ENCODE assay signal across 9 mouse cellular contexts in the genomic region with DNA sequence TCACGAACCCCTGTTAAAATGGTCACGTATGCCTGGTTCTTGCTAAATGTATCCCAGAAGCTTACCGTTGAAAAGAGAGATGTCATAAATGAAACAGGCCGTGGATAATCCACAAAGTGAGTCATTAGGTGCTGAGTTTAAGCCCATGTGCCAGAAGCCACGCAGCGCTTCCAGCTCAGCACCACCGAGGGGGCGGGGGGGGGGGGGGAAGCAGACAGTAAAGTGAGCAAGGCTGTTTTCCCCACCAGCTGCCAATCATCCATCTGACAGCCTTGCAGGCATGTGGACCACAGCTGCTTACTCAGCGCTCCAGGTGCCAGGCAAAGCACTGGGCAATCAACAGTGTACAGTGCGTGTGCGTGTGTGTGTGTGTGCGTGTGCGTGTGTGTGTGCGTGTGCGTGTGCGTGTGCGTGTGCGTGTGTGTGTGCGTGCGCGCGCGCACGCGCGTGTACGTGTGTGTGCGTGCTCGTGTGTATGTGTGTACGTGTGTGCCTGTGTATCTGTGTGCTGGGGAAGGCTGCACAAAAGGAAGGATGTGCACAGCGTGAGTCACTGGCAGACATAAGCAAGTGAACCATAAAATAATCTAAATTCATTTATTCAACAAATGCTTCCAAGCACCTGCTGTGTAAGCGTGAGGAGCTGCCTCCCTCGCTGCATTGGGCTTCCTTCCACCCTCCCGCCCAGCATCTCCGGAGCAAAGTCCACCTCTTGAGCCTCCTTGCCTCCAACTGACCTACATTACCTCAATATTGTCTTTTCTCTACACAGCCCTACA. TPM values are rescaled to one million over a fixed set of nuclear protein-coding genes. Genes with fewer than 3 reads are reported as not detected.
DNase-seq lines count a peak whose midpoint lies in the region; ATAC-seq and TF ChIP-seq lines count a peak whose summit lies in the region.
"Had no signal": no experiment of that assay in that cellular context is flagged by ENCODE, and none has a peak within 500 bp of the region (broad histone marks: within the 10 kb centered on the region; RNA-seq: fewer than 3 reads in every experiment).

No protein-coding gene starts in this region.

- peak overlapping the region; percentile 40 for H3K4me2 ChIP-seq in heart, embryonic 14.5 days (ENCODE audit: low read length)
- H3K4me2 ChIP-seq in embryonic facial prominence, embryonic 15.5 days (replicated peaks) = peak overlapping the region; percentile 39
- H3K4me2 ChIP-seq: liver, embryonic 15.5 days had no signal

- no peaks in the 10 kb centered on the region for H3K9me3 ChIP-seq in heart, embryonic 14.5 days (ENCODE audit: control insufficient read depth, low read length)
- H3K9me3 ChIP-seq in ES-Bruce4 (replicated peaks; ENCODE audit: control insufficient read depth, insufficient read depth, low read length, poor library complexity, severe bottlenecking) = no peaks in the 10 kb centered on the region
- no peaks in the 10 kb centered on the region for H3K9me3 ChIP-seq in embryonic facial prominence, embryonic 15.5 days (replicated peaks)
- H3K9me3 ChIP-seq: liver, embryonic 15.5 days had no signal

- ATAC-seq in heart, embryonic 14.5 days (ENCODE audit: insufficient number of reproducible peaks, insufficient read depth, low FRiP score, low read depth) = no peak
- ATAC-seq in embryonic facial prominence, embryonic 15.5 days (ENCODE audit: insufficient number of reproducible peaks, low FRiP score, low TSS enrichment, low read depth) = peak; percentile 29

- no peak for DNase-seq in heart, adult 11 months
- peak; percentile 12 to 35 for DNase-seq in kidney, postnatal 36 days
- no peak for DNase-seq in thymus, postnatal 36 days
- no peak for DNase-seq in adrenal gland, postnatal 25 days
- DNase-seq in heart, adult 2 months = no peak

- TF ChIP-seq CTCF in ES-Bruce4 (IDR thresholded peaks at IDR 0.05; ENCODE audit: low read depth, low read length) = no peak
- no peak for TF ChIP-seq CTCF in heart, adult 2 months (IDR thresholded peaks at IDR 0.05)

- H3K79me2 ChIP-seq in heart, adult 2 months (replicated peaks; ENCODE audit: control insufficient read depth, insufficient read depth, low read length) = no peaks in the 10 kb centered on the region

- no peak overlapping the region for H3K27ac ChIP-seq in heart, embryonic 14.5 days (replicated peaks in 1 of 2; ENCODE audit: control insufficient read depth in 1 of 2, insufficient read depth in 1 of 2, low read depth in 2 of 2, low read length in 2 of 2)
- H3K27ac ChIP-seq in ES-Bruce4 (ENCODE audit: insufficient read depth, low read length) = no peak overlapping the region
- no peak overlapping the region for H3K27ac ChIP-seq in embryonic facial prominence, embryonic 15.5 days (replicated peaks)
- H3K27ac ChIP-seq in heart, adult 2 months = no peak overlapping the region
- H3K27ac ChIP-seq: liver, embryonic 15.5 days had no signal

- H3K9ac ChIP-seq in heart, embryonic 14.5 days (ENCODE audit: low read length) = no peak overlapping the region
- H3K9ac ChIP-seq in ES-Bruce4 (ENCODE audit: low read depth, poor library complexity, severe bottlenecking) = no peak overlapping the region
- no peak overlapping the region for H3K9ac ChIP-seq in embryonic facial prominence, embryonic 15.5 days
- no peak overlapping the region for H3K9ac ChIP-seq in heart, adult 2 months (ENCODE audit: low read depth, low read length)
- H3K9ac ChIP-seq: liver, embryonic 15.5 days had no signal

- H3K4me3 ChIP-seq in heart, embryonic 14.5 days (ENCODE audit: control insufficient read depth in 1 of 2, insufficient read depth in 1 of 2, low read depth in 1 of 2, low read length in 2 of 2) = no peak overlapping the region
- peak overlapping the region; percentile 1; the same call in 1 of the 2 replicates for H3K4me3 ChIP-seq in ES-Bruce4 (ENCODE audit: low read depth, low read length)
- no peak overlapping the region for H3K4me3 ChIP-seq in embryonic facial prominence, embryonic 15.5 days (replicated peaks)
- H3K4me3 ChIP-seq in heart, adult 2 months = no peak overlapping the region
- H3K4me3 ChIP-seq: liver, embryonic 15.5 days had no signal

- no peak for TF ChIP-seq EP300 in ES-Bruce4 (IDR thresholded peaks at IDR 0.05; ENCODE audit: insufficient read depth, low read depth, low read length)
- no peak for TF ChIP-seq EP300 in heart, adult 2 months (IDR thresholded peaks at IDR 0.05; ENCODE audit: insufficient read depth, low read depth, low read length)

- intact Hi-C loops in heart, adult 2 months (cut with DNase I) = loop anchor here (1.0 to 10.0 kb wide), 3 partner anchors 114 to 772 kb away; no protein-coding TSS in a partner anchor

- TF ChIP-seq POLR2A in ES-Bruce4 (IDR thresholded peaks at IDR 0.05; ENCODE audit: insufficient read depth, low read length) = no peak
- TF ChIP-seq POLR2A in heart, adult 2 months (IDR thresholded peaks at IDR 0.05; ENCODE audit: insufficient read depth, low read depth, low read length) = no peak

- H3K27me3 ChIP-seq in heart, embryonic 14.5 days (ENCODE audit: control insufficient read depth, insufficient read depth, low read length) = peaks cover 36% of the 10 kb centered on the region
- no peaks in the 10 kb centered on the region for H3K27me3 ChIP-seq in ES-Bruce4 (ENCODE audit: control insufficient read depth, insufficient read depth, low read length, poor library complexity, severe bottlenecking)
- peaks cover 24% of the 10 kb centered on the region for H3K27me3 ChIP-seq in embryonic facial prominence, embryonic 15.5 days
- peaks cover 2% of the 10 kb centered on the region; the same call in 1 of the 2 replicates for H3K27me3 ChIP-seq in heart, adult 2 months (ENCODE audit: control insufficient read depth, insufficient read depth, low read length)

- 65% methylated on average over 34 of the region's 35 CpGs for WGBS in heart, embryonic 14.5 days
- WGBS in embryonic facial prominence, embryonic 15.5 days = 51% methylated on average over 35 of the region's 35 CpGs
- 54% methylated on average over 35 of the region's 35 CpGs for WGBS in heart, adult 2 months

- 0 out of 4 replicates have a peak, but pooled peaks cover 0 to 2% of the 10 kb centered on the region in 2 experiments for H3K4me1 ChIP-seq in heart, embryonic 14.5 days (ENCODE audit: control insufficient read depth in 2 of 2, insufficient read depth in 2 of 2, low read length in 2 of 2)
- peaks cover 3% of the 10 kb centered on the region for H3K4me1 ChIP-seq in ES-Bruce4 (ENCODE audit: control insufficient read depth, insufficient read depth, low read length)
- H3K4me1 ChIP-seq in embryonic facial prominence, embryonic 15.5 days = peaks cover 22% of the 10 kb centered on the region
- H3K4me1 ChIP-seq in heart, adult 2 months (ENCODE audit: control insufficient read depth, insufficient read depth, low read length) = no peaks in the 10 kb centered on the region
- H3K4me1 ChIP-seq: liver, embryonic 15.5 days had no signal

- H3K36me3 ChIP-seq in heart, embryonic 14.5 days (ENCODE audit: control insufficient read depth, insufficient read depth, low read length) = no peaks in the 10 kb centered on the region
- no peaks in the 10 kb centered on the region for H3K36me3 ChIP-seq in ES-Bruce4 (ENCODE audit: control insufficient read depth, insufficient read depth, low read length, poor library complexity, severe bottlenecking)
- no peaks in the 10 kb centered on the region for H3K36me3 ChIP-seq in embryonic facial prominence, embryonic 15.5 days
- no peaks in the 10 kb centered on the region for H3K36me3 ChIP-seq in heart, adult 2 months (ENCODE audit: control insufficient read depth, insufficient read depth, low read length)
- H3K36me3 ChIP-seq: liver, embryonic 15.5 days had no signal

RNA-seq across cellular contexts. Expression of gene Rpl38, which starts 31.4 kb away (rescaled TPM):
- 703 and 745 TPM in 2 replicates for polyA plus RNA-seq in heart, embryonic 14.5 days (2014; fragmentation: Nextera tagmentation; extraction: Ambion mirVana)
- polyA plus RNA-seq in ES-Bruce4 (2011; ENCODE audit: insufficient read depth, insufficient read length, low read depth, missing spikeins) = 1,928 and 2,044 TPM in 2 replicates
- polyA plus RNA-seq in embryonic facial prominence, embryonic 15.5 days (2015; fragmentation: Nextera tagmentation; extraction: Ambion mirVana) = 993 and 1,020 TPM in 2 replicates
- total RNA-seq in adrenal gland, postnatal 25 days (2021) = 1,060 and 1,162 TPM in 2 replicates
- total RNA-seq in heart, adult 2 months (2021) = 100 to 1,000 TPM; 587 to 660 TPM
- 335 and 344 TPM in 2 replicates for polyA plus RNA-seq in heart, adult 2 months (2012; rRNA removed)

RNA-seq across cellular contexts. Expression of gene Ttyh2, which starts 38.3 kb away (rescaled TPM):
- polyA plus RNA-seq in heart, embryonic 14.5 days (2014; fragmentation: Nextera tagmentation; extraction: Ambion mirVana) = 7.9 and 8.6 TPM in 2 replicates
- 11.7 and 11.8 TPM in 2 replicates for polyA plus RNA-seq in ES-Bruce4 (2011; ENCODE audit: insufficient read depth, insufficient read length, low read depth, missing spikeins)
- 31.5 and 36.4 TPM in 2 replicates for polyA plus RNA-seq in embryonic facial prominence, embryonic 15.5 days (2015; fragmentation: Nextera tagmentation; extraction: Ambion mirVana)
- 120 and 145 TPM in 2 replicates for total RNA-seq in adrenal gland, postnatal 25 days (2021)
- total RNA-seq in heart, adult 2 months (2021) = 1 to 10 TPM; 4.3 to 4.9 TPM
- 6.3 and 7.5 TPM in 2 replicates for polyA plus RNA-seq in heart, adult 2 months (2012; rRNA removed)

Comparison
In these comparisons a context has a peak if more than half of its experiments do, and no peak if none do; other contexts are left out.
1. DNase-seq: peak in kidney, postnatal 36 days (2 of 2); none in heart, adult 11 months (single experiment), thymus, postnatal 36 days (0 of 2), adrenal gland, postnatal 25 days (single experiment) and heart, adult 2 months (0 of 2).